Mouse (Mus musculus) megakaryocyte-erythroid progenitor cell, adult 5-6 weeks (primary cell): ENCODE measurements at regions not wholly inside any gene's neighbourhood (a gene's known extent, or its start where the extent isn't known, plus 50 kb on each side); places are given as distances from the start of the nearest gene placed in this dataset.

Experiments
- ATAC-seq: replicated peaks from 2 replicates; pipeline ENCODE4 v1.8.0; 2016; ENCODE audit warnings: mild to moderate bottlenecking, inconsistent platforms; ENCODE audit not compliant: severe bottlenecking, poor library complexity, low FRiP score, low TSS enrichment

GRCm38 (mm10) chr13:31468131-31468530 is 87.8 kb upstream of the Foxq1 start:
- no peak for ATAC-seq

DNA sequence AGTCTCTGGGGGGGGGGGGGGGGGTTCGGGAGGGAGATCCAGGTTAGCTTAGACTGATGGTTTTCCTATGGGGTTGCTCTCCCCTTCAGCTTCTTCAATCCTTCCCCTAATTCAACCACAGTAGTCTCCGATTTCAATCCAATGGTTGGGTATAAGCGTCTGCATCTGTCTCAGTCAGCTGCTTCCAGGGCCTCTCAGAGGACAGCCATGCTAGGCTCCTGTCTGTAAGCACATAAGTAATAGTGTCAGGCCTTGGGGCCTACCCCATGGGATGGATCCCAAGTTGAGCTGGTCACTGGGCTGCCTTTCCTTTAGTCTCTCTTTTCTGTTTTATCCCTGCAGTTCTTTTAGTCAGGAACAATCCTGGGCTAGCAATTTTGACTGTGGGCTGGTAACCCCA is 87.0 kb upstream of the Foxq1 start:
- ATAC-seq, result no peak

DNA sequence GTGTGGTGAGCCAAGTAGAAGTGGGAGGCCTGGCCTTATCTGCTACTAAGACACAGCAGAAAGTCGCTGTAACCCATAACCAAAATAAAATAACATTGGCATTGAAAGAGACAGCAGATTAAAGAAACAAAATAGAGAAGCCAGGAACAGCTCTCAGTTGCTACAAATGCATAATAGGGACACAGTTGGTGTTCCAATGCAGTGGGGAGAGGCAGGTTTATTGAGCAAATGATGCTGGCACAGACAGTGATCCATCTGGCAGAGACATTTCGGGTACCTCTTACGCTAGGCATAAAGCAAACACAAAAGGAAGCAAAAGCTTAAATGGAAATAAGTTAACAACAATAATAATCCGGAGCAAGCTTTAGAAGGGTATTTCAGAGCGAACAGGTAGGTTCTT is 83.6 kb upstream of the Foxq1 start:
- ATAC-seq, result no peak

- no peak for ATAC-seq
These were observed 83.1 kb upstream of the Foxq1 start for GRCm38 (mm10) chr13:31472804-31473203.

DNA sequence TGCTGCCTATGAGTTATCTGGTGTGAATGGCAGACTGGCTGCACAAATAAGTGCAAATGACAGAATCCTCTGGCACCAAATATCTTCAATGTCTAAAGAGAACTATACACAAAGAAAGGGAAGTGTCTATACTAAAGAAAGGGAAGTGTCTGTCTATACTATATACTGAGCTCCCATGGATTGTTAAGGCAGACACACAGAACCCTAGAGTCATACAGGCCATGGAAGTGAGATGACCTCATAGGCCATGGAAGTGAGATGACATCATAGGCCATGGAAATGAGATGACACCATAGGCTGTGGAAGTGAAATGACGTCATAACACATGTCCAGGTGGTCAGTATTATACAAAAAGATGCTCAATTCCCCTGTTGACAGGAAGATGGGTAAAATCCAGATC is 82.7 kb upstream of the Foxq1 start:
- ATAC-seq, result no peak

- no peak for ATAC-seq
These were observed 80.1 kb upstream of the Foxq1 start for GRCm38 (mm10) chr13:31475845-31476244.

- no peak for ATAC-seq
These were observed 78.6 kb upstream of the Foxq1 start for GRCm38 (mm10) chr13:31477171-31477867.

- ATAC-seq, result no peak
These were observed 74.7 kb upstream of the Foxq1 start for GRCm38 (mm10) chr13:31481105-31481844.

GRCm38 (mm10) chr13:31486373-31486772 is 69.6 kb upstream of the Foxq1 start:
- no peak for ATAC-seq

GRCm38 (mm10) chr13:31488186-31488585 is 67.7 kb upstream of the Foxq1 start:
- ATAC-seq, result no peak

DNA sequence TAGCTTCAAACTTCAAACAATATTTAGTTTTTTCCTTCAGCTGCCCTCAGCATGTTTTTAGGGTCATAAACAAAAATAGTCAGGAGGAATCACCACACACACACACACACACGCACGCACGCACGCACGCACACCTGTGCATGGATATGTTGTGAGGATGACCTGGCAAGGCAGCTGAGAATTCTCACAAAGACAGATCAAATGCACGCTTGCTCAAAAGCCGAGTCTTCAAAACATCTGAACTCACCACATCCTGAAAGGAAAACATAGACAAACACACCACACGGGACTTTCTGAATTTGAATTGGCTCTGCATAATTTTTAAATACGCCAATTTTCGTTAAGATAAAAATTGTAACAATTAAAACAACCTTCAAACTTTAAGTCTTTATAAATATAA is 52.7 kb upstream of the Foxq1 start:
- no peak for ATAC-seq

DNA sequence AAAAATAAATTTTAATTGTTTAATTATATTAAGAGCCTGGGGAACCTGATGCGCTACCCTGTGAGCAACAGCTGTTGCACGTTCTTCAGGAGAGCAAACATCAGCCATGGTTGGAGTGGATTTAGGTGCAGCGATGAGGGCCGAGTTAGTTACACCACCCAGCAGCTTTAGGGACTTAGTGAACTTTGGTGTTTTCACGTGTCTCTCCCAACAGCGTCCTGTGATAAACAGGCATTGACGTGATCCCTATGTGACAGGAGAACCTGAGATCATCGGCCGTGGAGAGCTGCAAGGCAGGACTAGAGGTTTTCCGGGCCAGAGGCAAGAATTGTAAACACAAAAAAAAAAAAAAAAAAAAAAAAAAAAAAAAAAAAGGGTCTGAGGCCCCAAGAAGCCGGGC is 52.1 kb upstream of the Foxq1 start:
- no peak for ATAC-seq

GRCm38 (mm10) chr13:31504316-31504715 is 51.6 kb upstream of the Foxq1 start:
- ATAC-seq, result no peak

DNA sequence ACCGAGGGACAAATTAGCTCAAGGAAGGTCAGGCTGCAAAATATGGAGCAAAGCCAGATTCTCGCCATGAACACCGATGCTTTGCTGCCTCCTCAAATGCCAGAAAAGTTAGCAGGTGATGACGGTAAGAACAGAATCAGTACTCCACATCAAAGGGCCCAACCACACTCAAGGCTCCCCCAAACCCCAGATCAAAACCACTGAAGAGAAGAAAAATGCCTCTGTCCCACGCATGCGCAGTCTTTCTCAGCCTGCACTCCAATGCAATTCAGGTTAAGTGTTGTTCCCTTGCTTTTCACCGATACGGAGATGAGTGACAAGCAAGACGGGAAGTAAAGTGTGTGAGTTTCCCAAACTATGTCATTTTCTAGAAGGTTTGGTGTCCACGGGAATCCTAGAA is 50.5 kb upstream of the Foxq1 start:
- no peak for ATAC-seq
